Mouse (Mus musculus) heart, adult 2 months (tissue): ENCODE data around the gene 5430427O19Rik.

ENCODE experiments used
- CTCF ChIP-seq: fragments of 200-600 bp; IDR thresholded peaks from 2 replicates; pipeline ENCODE4 v1.8.1; 2022; ENCODE audit warnings: antibody characterized with exemption, mild to moderate bottlenecking, moderate library complexity
- EP300 ChIP-seq: fragments of 200-500 bp; IDR thresholded peaks from 2 replicates; pipeline ENCODE4 v1.6.1; 2011; ENCODE audit warnings: low read depth, low read length, control low read depth; ENCODE audit not compliant: insufficient read depth
- POLR2A ChIP-seq: fragments of 200-500 bp; IDR thresholded peaks from 2 replicates; pipeline ENCODE4 v1.6.1; 2011; ENCODE audit warnings: mild to moderate bottlenecking, low read depth, low read length, control low read depth; ENCODE audit not compliant: insufficient read depth

DNA sequence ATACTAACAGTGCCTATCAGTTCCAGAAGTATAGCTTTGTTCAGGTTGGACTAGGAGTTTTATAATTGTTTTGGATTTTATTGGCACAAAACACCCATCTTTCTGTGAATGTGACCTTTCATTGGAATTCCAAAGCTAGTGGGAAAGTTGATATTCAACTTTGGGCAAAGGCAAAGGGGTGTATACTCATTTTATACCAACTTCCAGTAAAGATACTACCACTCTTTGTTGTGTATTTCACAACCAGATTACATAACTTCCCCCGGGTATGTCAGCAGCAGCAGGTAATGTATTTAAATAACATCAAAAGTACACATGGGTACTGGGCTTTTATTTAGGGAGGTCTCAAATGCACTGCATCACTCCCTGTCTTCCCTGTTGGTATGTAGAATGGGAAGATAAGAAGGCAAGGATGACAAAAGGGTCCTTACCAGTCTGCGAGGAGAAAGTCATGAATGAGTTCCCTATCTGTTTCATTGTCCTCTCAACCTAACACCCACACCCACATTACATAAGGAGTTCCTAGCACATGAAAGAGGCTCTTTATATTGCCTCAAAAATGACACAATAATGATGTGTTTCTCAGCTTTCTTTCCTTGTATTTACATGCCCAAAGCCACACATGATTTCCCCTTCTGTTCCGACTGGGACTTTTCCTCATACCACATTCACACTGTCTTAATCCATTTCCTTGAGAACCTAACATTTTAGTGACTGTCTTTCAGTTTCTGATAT, 42.3 kb upstream of the 5430427O19Rik start:
- TF ChIP-seq CTCF (no peak), POLR2A (no peak), EP300 (no peak)
